Mouse (Mus musculus) liver, postnatal 0 days (tissue): ENCODE measurements at regions not wholly inside any gene's neighbourhood (a gene's known extent, or its start where the extent isn't known, plus 50 kb on each side); places are given as distances from the start of the nearest gene placed in this dataset.

Source experiments
- CTCF ChIP-seq: sonication (generic); IDR thresholded peaks from 2 replicates; pipeline ENCODE4 v1.5.1; 2016; ENCODE audit warnings: antibody characterized with exemption, low read depth
- EP300 ChIP-seq: IDR thresholded peaks from 2 replicates; pipeline ENCODE4 v1.6.1; 2016; ENCODE audit warnings: antibody characterized with exemption, low read depth, mild to moderate bottlenecking

DNA sequence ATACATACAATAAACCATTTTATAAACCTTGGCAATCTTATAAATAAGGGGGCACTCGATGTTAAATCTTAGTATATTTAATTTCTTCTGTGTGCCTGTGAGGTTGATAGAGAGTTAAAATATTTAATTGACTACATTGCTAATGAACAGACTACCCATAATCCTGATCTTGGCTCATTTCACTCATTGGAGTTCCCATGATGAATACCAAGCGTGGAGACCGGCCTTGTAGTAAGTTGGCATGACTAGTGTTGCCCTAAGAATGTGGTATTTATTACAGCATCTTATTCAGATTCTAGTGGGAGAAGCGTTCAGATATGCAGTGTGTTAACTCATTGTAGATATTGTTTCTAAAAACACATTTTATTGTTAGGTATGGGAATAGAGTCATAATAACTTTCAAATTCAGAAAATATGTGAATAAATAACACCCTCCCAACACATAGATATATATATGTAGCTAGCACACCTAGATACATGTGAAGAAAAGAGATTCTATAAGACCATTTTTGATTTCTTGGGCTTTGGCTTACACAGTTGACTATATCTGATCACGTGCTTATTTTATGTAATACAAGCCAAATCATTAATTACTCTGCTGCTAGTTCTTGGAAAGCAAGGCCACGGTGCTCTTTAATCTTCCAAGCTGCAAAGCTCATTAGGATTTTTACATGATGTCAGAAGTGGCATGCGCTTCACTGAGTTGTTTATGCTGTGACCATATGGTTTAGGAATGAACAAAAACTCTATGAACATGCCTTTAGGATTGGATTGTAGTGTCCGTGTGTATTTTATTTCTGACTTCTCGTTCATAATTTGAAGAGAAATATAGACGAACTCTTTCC lies 232.0 kb downstream of the Mef2c start:
- TF ChIP-seq CTCF (no peak), EP300 (no peak)
